Mouse (Mus musculus): ENCODE data around the gene Tmie.

GRCm38 (mm10) chr9:110875288-110875695 lies 4.6 kb downstream of the Tmie start:
- no peak for TF ChIP-seq POLR2A (IDR thresholded peaks at IDR 0.05; ENCODE audit: extremely low read depth, insufficient read depth, low read length)
- no peak for TF ChIP-seq CTCF (IDR thresholded peaks at IDR 0.05; ENCODE audit: extremely low read depth, insufficient read depth, low read length)
